Mouse (Mus musculus): Measurements from ENCODE around the gene AC161166.1. TPM values are rescaled to one million over a fixed set of nuclear protein-coding genes. Genes with fewer than 3 reads are reported as not detected.

The AC161166.1 gene
- polyA plus RNA-seq (2014; fragmentation: Nextera tagmentation; extraction: Ambion mirVana), result 0.25 and 0.32 TPM in 2 replicates

- DNase-seq (ENCODE audit: low spot score), result no peak
- peaks cover 4% of the 10 kb centered on the region for H3K36me3 ChIP-seq (replicated peaks; ENCODE audit: control insufficient read depth, insufficient read depth, low read depth, low read length)
- no peaks in the 10 kb centered on the region for H3K27me3 ChIP-seq (ENCODE audit: control insufficient read depth, insufficient read depth, low read length)
- H3K4me3 ChIP-seq (ENCODE audit: low read depth, low read length), result no peak within 1 kb of the TSS
- H3K9ac ChIP-seq (replicated peaks; ENCODE audit: low read length), result no peak within 1 kb of the TSS; the same call in 1 of the 2 replicates
- H3K27ac ChIP-seq (replicated peaks; ENCODE audit: low read depth, low read length), result no peak within 1 kb of the TSS
- H3K4me1 ChIP-seq (ENCODE audit: control insufficient read depth, insufficient read depth, low read length), result no peaks in the 10 kb centered on the region
- WGBS, result 96% methylated on average over 7 of the region's 7 CpGs
- H3K4me2 ChIP-seq (ENCODE audit: low read depth, low read length), result no peak within 1 kb of the TSS
- ATAC-seq (replicated peaks; ENCODE audit: insufficient number of reproducible peaks, low FRiP score, low TSS enrichment, low read depth), result no peak
- H3K9me3 ChIP-seq (replicated peaks; ENCODE audit: control insufficient read depth, low read length), result no peaks in the 10 kb centered on the region
These were observed at the start of gene AC161166.1 for GRCm38 (mm10) chr7:24512355-24512754. AC161166.1 (minus strand) TSS chr7:24512455.

GRCm38 (mm10) chr7:24561450-24561849, 49.2 kb upstream of the AC161166.1 start:
- WGBS, result 87% methylated on average over 4 of the region's 4 CpGs
- H3K27ac ChIP-seq (replicated peaks; ENCODE audit: low read depth, low read length), result no peak overlapping the region
- no peak overlapping the region for H3K9ac ChIP-seq (replicated peaks; ENCODE audit: low read length)
- ATAC-seq (replicated peaks; ENCODE audit: insufficient number of reproducible peaks, low FRiP score, low TSS enrichment, low read depth) (no peak), DNase-seq (ENCODE audit: low spot score) (no peak)
- H3K36me3 ChIP-seq (replicated peaks; ENCODE audit: control insufficient read depth, insufficient read depth, low read depth, low read length), result peaks cover 2% of the 10 kb centered on the region
- H3K4me3 ChIP-seq (ENCODE audit: low read depth, low read length), result no peak overlapping the region
- H3K9me3 ChIP-seq (replicated peaks; ENCODE audit: control insufficient read depth, low read length), result no peaks in the 10 kb centered on the region
- no peaks in the 10 kb centered on the region for H3K4me1 ChIP-seq (ENCODE audit: control insufficient read depth, insufficient read depth, low read length)
- no peak overlapping the region for H3K4me2 ChIP-seq (ENCODE audit: low read depth, low read length)
- H3K27me3 ChIP-seq (ENCODE audit: control insufficient read depth, insufficient read depth, low read length), result no peaks in the 10 kb centered on the region

GRCm38 (mm10) chr7:24555786-24556185, 43.5 kb upstream of the AC161166.1 start:
- ATAC-seq (replicated peaks; ENCODE audit: insufficient number of reproducible peaks, low FRiP score, low TSS enrichment, low read depth), result no peak
- no peaks in the 10 kb centered on the region for H3K27me3 ChIP-seq (ENCODE audit: control insufficient read depth, insufficient read depth, low read length)
- no peak overlapping the region for H3K4me2 ChIP-seq (ENCODE audit: low read depth, low read length)
- H3K36me3 ChIP-seq (replicated peaks; ENCODE audit: control insufficient read depth, insufficient read depth, low read depth, low read length), result peaks cover 6% of the 10 kb centered on the region; the same call in 1 of the 2 replicates
- no peak for DNase-seq (ENCODE audit: low spot score)
- no peak overlapping the region for H3K27ac ChIP-seq (replicated peaks; ENCODE audit: low read depth, low read length)
- no peak overlapping the region for H3K9ac ChIP-seq (replicated peaks; ENCODE audit: low read length)
- no peaks in the 10 kb centered on the region for H3K4me1 ChIP-seq (ENCODE audit: control insufficient read depth, insufficient read depth, low read length)
- 85% methylated on average over 10 of the region's 10 CpGs for WGBS
- no peak overlapping the region for H3K4me3 ChIP-seq (ENCODE audit: low read depth, low read length)
- no peaks in the 10 kb centered on the region for H3K9me3 ChIP-seq (replicated peaks; ENCODE audit: control insufficient read depth, low read length)

- Histone ChIP-seq H3K27ac (replicated peaks; ENCODE audit: low read depth, low read length) (no peak overlapping the region), H3K4me2 (ENCODE audit: low read depth, low read length) (no peak overlapping the region), H3K9me3 (replicated peaks; ENCODE audit: control insufficient read depth, low read length) (no peaks in the 10 kb centered on the region), H3K4me1 (ENCODE audit: control insufficient read depth, insufficient read depth, low read length) (peaks cover 3% of the 10 kb centered on the region; the same call in 1 of the 2 replicates), H3K9ac (replicated peaks; ENCODE audit: low read length) (no peak overlapping the region), H3K36me3 (replicated peaks; ENCODE audit: control insufficient read depth, insufficient read depth, low read depth, low read length) (peaks cover 4% of the 10 kb centered on the region; the same call in 1 of the 2 replicates), H3K27me3 (ENCODE audit: control insufficient read depth, insufficient read depth, low read length) (no peaks in the 10 kb centered on the region), H3K4me3 (ENCODE audit: low read depth, low read length) (no peak overlapping the region)
- WGBS, result 86% methylated on average over 12 of the region's 12 CpGs
- no peak for ATAC-seq (replicated peaks; ENCODE audit: insufficient number of reproducible peaks, low FRiP score, low TSS enrichment, low read depth)
- DNase-seq (ENCODE audit: low spot score), result no peak
These were observed 39.9 kb upstream of the AC161166.1 start for GRCm38 (mm10) chr7:24551985-24552759.

- Histone ChIP-seq H3K4me3 (ENCODE audit: low read depth, low read length) (peak overlapping the region; percentile 85), H3K9ac (replicated peaks; ENCODE audit: low read length) (peak overlapping the region; percentile 83), H3K4me2 (ENCODE audit: low read depth, low read length) (peak overlapping the region; percentile 65), H3K27me3 (ENCODE audit: control insufficient read depth, insufficient read depth, low read length) (no peaks in the 10 kb centered on the region), H3K9me3 (replicated peaks; ENCODE audit: control insufficient read depth, low read length) (no peaks in the 10 kb centered on the region), H3K36me3 (replicated peaks; ENCODE audit: control insufficient read depth, insufficient read depth, low read depth, low read length) (no peaks in the 10 kb centered on the region; the same call in 1 of the 2 replicates), H3K4me1 (ENCODE audit: control insufficient read depth, insufficient read depth, low read length) (peaks cover 3% of the 10 kb centered on the region), H3K27ac (replicated peaks; ENCODE audit: low read depth, low read length) (0 out of 2 replicates have a peak overlapping the region, but pooled peaks have one; percentile 7)
- DNase-seq (ENCODE audit: low spot score) (no peak), ATAC-seq (replicated peaks; ENCODE audit: insufficient number of reproducible peaks, low FRiP score, low TSS enrichment, low read depth) (no peak; the same call in 1 of the 2 replicates)
- WGBS, result 25% methylated on average over 13 of the region's 13 CpGs
These were observed 35.3 kb upstream of the AC161166.1 start for GRCm38 (mm10) chr7:24547534-24548036.

- no peaks in the 10 kb centered on the region for H3K27me3 ChIP-seq (ENCODE audit: control insufficient read depth, insufficient read depth, low read length)
- WGBS, result under 1% methylated on average over 55 of the region's 57 CpGs
- ATAC-seq (replicated peaks; ENCODE audit: insufficient number of reproducible peaks, low FRiP score, low TSS enrichment, low read depth) (peak; percentile 98), DNase-seq (ENCODE audit: low spot score) (peak; percentile 100)
- no peaks in the 10 kb centered on the region; the same call in 1 of the 2 replicates for H3K36me3 ChIP-seq (replicated peaks; ENCODE audit: control insufficient read depth, insufficient read depth, low read depth, low read length)
- H3K27ac ChIP-seq (replicated peaks; ENCODE audit: low read depth, low read length), result peak overlapping the region; percentile 7; the same call in 1 of the 2 replicates
- peak overlapping the region; percentile 85 for H3K4me3 ChIP-seq (ENCODE audit: low read depth, low read length)
- peak overlapping the region; percentile 65 for H3K4me2 ChIP-seq (ENCODE audit: low read depth, low read length)
- peak overlapping the region; percentile 83 for H3K9ac ChIP-seq (replicated peaks; ENCODE audit: low read length)
- H3K4me1 ChIP-seq (ENCODE audit: control insufficient read depth, insufficient read depth, low read length), result peaks cover 3% of the 10 kb centered on the region
- H3K9me3 ChIP-seq (replicated peaks; ENCODE audit: control insufficient read depth, low read length), result no peaks in the 10 kb centered on the region
These were observed 34.6 kb upstream of the AC161166.1 start for GRCm38 (mm10) chr7:24546634-24547389.

- H3K27me3 ChIP-seq (ENCODE audit: control insufficient read depth, insufficient read depth, low read length), result no peaks in the 10 kb centered on the region
- no peaks in the 10 kb centered on the region; the same call in 1 of the 2 replicates for H3K36me3 ChIP-seq (replicated peaks; ENCODE audit: control insufficient read depth, insufficient read depth, low read depth, low read length)
- H3K27ac ChIP-seq (replicated peaks; ENCODE audit: low read depth, low read length), result peak within 1 kb of the TSS; percentile 7; the same call in 1 of the 2 replicates
- WGBS, result 37% methylated on average over 13 of the region's 13 CpGs
- no peaks in the 10 kb centered on the region for H3K9me3 ChIP-seq (replicated peaks; ENCODE audit: control insufficient read depth, low read length)
- ATAC-seq (replicated peaks; ENCODE audit: insufficient number of reproducible peaks, low FRiP score, low TSS enrichment, low read depth) (0 out of 2 replicates have a peak, but pooled peaks have one; percentile 1), DNase-seq (ENCODE audit: low spot score) (no peak)
- H3K4me3 ChIP-seq (ENCODE audit: low read depth, low read length), result peak within 1 kb of the TSS; percentile 85
- H3K9ac ChIP-seq (replicated peaks; ENCODE audit: low read length), result peak within 1 kb of the TSS; percentile 83
- H3K4me2 ChIP-seq (ENCODE audit: low read depth, low read length), result peak within 1 kb of the TSS; percentile 65
- peaks cover 3% of the 10 kb centered on the region for H3K4me1 ChIP-seq (ENCODE audit: control insufficient read depth, insufficient read depth, low read length)
These were observed 33.9 kb upstream of the AC161166.1 start, which contains the start of the genes Pinlyp and Xrcc1 for GRCm38 (mm10) chr7:24546068-24546614. Pinlyp (minus strand) TSS chr7:24546118. Xrcc1 (plus strand) TSS chr7:24546289.
